Mouse (Mus musculus): ENCODE results near the gene Polrmt.

The Polrmt gene

DNA sequence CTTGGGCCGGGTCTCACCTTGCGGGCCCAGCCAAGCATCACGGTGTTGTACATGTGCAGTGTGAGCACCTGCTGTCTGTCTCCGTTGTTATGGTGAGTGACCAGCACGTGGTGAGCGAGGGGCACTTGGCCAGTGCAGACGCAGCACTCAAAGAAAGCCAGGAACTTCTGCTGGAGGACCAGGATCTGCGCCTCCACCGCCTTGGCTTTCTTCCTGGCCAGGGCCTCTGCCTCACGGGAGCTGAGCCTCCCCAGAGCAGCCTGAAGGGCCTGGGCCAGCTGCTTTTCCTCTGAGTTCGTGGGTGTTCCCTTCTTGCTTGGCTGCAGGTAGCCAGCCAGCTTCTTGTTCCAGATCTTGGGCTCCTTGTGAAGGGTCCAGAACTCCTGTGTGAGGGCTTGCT is 3.2 kb downstream of the Polrmt start:
- no peak for DNase-seq (ENCODE audit: low read depth)

DNA sequence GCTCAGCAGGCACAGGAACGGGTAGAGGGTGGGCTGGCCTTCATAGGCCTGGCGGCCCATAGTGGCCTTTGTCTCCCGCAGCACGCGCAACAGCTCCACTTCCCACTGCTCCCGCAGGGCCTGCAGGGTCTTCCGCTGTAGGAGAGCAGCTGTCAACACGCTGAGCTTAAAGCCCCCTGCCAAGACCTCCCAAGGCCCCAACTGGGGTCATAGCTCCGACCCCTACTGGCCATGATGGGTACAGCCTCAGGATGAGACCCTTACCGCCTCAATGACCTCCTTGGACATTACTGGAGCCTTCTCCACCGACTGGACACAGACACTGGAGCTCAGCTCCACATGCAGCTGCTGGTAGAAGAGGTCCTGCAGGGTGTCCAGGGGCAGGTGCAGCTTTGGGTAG is 5.5 kb downstream of the Polrmt start:
- DNase-seq (ENCODE audit: low read depth): no peak

DNA sequence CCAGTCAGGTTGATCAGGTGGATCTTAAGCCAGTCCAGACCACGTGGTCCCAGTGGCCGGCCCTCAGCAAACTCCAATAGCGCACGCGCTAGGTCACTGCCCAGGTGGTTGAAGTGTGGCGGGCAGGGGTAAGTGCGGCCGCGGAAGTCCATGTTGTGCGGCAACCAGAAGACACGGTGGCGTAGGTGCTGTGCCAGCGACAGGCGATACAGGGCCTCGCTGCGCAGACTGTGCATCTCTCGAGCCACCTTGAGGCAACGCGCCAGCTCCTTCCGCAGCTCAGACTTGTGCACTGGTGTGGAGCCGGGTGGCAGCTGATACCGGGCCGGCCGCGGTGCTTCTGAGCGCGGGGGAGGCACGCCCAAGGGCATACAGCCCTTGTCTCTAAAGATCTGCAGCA is 7.1 kb downstream of the Polrmt start:
- DNase-seq (ENCODE audit: low read depth): no peak

DNA sequence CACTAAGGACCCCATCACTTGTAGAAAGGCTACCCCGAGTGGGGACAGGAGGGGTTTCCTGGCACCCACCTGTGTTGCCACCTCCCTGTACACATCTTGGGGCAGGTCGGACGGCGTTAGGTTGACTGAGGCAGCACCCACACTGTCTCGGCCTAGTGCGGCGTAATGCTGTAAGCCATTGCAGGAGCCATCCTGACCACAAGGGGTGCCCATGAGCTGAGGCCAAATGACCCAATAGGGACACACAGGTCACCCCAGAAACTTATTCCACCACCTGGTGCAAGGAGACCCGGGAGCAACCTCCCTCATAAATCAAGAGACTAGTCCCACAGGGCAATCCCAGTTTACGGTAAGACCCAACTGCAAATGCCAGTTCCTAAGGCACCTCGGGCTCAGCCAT is 8.1 kb downstream of the Polrmt start:
- DNase-seq (ENCODE audit: low read depth): no peak

DNA sequence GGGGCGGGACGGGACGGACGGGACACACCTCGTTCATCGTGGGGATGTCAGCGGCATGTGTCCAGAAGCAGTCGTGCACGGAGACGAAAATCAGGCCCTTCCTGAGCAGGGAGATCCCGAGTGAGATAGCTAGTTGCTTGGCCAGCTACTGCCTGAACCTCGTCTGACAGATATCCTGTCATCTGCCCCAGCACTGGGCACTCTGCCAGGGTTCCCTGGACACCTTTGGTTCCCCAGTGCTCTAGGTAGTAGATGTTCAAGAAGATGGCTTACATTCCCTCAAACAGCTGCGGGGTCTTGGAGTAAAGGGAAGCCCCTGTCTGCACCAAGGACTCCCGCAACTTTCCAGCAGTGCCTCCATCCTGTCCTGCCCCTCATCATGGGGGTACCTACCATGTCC is 9.7 kb downstream of the Polrmt start:
- no peak for DNase-seq (ENCODE audit: low read depth)

DNA sequence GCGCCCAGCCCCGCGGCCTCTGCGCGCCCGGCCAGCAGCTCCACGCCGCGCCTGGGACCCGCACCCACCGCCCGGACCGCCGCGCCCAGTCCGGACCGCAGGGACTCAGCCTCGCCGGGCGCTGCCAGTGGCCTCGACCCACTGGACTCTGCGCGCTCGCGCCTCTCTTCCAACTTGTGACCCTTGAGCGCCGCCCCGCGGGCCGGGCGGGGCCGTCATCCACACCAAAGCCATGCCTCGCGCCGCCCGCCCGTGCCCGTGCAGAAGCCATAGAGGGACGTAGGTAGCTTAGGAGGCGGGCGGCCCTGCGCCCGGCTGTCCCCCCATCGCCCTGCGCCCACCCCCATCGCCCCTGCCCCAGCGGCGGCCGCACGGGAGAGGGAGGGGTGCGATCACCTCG is 11.0 kb downstream of the Polrmt start:
- DNase-seq (ENCODE audit: low read depth): no peak

DNA sequence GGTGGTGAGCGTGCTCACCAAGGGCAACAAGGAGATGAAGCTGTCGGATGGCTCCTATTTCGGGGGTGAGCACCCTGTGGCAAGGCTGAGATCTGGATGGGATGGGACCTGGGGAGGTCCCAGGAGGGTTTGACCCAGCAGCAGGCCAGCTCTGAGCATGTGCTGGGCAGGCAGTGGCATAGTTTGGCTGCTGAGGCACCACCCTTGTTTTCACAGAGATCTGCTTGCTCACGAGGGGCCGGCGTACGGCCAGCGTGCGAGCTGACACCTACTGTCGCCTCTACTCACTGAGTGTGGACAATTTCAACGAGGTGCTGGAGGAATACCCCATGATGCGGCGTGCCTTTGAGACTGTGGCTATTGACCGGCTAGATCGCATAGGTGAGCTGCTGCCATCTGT is 12.5 kb downstream of the Polrmt start:
- DNase-seq (ENCODE audit: low read depth): no peak

DNA sequence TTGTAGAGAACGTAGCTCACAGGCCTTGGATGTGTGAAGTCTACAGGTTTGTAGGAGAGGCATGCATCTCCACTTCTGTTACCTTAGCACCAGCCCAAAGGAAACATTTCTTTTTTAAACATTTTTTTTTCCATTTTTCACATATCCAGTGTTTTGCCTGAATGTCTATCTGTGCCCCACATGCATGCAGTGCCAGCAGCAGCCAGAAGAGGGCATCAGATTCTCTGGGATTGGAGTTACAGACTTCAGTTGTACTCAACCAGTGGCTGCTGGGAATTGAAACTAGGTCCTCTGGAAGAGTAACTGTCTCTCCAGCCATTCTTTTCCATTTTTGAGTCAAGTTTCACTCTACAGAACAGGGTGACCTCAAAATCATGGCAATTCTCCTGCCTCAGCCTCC is 13.9 kb downstream of the Polrmt start:
- no peak for DNase-seq (ENCODE audit: low read depth)

DNA sequence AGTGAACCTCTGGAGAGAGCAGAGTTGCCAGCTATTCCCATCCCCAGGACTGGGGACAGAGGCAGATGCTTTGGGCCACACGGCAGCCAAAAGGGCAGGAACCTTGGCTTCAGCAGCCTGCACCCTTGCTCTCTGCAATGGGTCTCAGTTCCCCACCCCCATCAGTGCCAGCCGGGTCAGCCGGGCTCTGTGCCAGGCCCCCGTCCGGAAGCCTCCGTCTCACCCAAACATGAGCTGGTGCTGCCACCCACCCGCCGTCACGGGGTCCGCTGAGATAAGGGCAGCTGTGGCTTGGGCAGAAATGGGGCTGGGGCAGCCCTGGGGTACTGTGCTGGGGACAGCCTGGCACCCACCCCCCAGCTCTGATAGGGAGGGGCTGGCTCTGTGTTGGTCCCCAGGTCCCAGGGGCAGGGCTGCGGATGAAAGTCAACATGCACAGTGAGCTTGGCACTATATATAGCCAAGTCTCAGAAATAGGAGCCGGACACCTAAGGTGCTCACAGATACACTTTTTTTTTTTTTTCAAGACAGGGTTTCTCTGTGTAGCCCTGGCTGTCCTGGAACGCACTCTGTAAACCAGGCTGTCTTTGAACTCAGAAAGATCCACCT is 16.9 kb downstream of the Polrmt start:
- DNase-seq (ENCODE audit: low read depth): no peak

DNA sequence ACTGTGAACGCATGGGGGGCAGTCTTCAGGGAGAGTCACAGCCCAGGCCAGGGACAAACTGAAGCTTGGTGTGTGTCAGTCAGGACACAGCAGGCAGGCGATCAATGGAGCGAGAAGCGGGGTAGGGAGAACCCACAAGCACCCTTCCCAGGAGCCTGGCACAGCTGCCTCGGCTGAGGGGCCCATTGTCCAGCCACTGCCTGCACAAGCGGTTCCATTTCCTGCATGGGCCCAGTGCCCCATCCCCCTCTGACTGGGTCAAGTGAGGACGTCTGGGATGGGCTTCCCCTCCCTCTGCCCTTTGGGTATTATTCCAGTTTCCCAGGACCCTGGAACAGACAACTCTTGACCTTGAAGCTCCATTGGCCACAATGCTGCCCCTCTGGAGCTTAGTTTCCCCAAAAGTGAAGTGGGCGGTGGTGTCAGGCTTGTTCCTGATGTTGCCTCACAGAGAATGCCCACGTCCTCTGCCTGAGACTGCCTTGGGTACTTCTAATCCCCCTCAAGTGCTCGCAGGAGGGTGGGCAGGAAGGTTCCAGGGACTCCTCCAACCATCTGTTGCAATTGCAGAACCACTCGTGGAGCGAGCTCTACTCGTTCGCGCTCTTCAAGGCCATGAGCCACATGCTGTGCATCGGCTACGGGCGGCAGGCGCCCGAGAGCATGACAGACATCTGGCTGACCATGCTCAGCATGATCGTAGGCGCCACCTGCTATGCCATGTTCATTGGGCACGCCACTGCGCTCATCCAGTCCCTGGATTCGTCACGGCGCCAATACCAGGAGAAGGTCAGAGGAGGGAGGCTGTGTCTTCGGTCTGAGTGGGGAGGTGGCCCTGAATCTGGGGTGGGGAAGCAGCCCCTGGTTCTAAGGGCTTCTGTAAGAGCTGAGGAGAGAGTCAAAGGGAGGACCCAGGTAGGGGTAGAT is 17.8 kb downstream of the Polrmt start:
- DNase-seq (ENCODE audit: low read depth): no peak

DNA sequence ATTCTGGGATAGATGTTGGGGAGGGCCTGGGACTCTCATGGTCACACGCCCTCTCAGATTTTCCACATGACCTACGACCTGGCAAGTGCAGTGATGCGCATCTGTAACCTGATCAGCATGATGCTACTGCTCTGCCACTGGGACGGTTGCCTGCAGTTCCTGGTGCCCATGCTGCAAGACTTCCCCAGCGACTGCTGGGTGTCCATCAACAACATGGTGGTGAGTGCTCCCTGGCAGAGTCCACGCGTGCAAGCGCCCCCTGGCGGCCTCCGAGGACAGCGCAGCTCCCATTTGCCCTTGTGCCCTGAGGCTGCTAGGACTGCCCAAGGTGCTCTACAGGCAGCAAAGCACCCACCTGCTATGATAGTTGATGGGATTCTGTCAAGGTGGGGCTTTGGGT is 20.3 kb downstream of the Polrmt start:
- DNase-seq (ENCODE audit: low read depth): no peak

DNA sequence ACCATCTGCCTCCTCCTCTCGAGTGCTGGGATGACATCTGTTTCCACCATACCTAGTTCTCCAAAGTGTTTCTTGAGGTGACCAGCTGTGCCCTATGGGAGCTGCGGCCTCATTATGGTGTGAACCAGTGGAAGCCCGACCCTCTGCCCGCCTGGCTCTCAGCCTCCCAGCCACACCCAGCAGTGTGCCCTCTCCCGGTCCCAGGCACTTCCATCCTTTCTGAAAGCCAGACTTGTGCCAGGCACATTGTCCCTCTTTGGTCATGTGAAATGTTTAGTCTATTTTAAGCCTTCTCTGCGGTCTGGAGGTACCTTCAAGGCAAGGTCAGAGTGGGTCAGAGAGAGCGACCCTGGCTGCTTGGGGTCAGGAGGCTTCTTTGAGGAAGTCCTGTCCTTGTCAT is 22.7 kb downstream of the Polrmt start:
- DNase-seq (ENCODE audit: low read depth): no peak

DNA sequence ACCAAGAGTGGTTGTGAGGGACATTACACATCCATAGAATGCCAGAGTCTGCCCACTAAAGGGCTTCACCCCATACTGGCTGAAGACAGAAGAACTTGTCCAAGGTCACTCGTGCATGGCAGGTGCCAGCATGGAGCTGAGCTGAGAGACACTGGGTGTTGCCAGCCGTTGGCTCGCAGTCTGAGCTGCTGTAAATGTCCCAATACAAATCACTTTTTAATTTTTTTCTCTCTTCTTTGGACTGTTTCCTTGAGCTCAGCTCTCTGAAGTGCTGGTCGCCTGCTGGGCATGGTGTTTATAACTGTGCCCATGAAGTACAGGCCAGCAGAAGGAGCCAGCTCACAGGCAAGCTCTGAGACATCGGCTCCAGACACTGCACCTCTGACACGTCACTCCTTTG is 23.3 kb downstream of the Polrmt start:
- no peak for DNase-seq (ENCODE audit: low read depth)

DNA sequence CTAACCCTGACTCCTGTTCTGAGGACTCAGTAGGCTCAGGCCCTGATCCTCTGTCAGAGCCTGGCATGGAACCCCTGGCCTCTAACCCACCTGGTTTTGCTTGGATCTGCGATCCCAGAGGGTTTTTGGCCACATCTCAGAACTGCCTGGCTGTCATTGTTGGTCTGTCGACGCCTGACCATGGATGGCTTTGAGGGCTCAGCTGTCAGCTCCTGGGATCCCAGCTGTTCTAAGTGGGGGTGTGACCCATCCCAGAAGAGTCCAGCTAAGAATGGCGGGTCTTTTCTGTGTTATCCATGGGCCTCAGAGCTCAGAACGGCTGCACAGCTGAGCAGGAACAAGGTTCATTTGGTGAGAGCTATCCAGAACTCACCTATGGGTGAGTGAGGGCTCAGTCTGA is 25.3 kb downstream of the Polrmt start:
- DNase-seq (ENCODE audit: low read depth): no peak

DNA sequence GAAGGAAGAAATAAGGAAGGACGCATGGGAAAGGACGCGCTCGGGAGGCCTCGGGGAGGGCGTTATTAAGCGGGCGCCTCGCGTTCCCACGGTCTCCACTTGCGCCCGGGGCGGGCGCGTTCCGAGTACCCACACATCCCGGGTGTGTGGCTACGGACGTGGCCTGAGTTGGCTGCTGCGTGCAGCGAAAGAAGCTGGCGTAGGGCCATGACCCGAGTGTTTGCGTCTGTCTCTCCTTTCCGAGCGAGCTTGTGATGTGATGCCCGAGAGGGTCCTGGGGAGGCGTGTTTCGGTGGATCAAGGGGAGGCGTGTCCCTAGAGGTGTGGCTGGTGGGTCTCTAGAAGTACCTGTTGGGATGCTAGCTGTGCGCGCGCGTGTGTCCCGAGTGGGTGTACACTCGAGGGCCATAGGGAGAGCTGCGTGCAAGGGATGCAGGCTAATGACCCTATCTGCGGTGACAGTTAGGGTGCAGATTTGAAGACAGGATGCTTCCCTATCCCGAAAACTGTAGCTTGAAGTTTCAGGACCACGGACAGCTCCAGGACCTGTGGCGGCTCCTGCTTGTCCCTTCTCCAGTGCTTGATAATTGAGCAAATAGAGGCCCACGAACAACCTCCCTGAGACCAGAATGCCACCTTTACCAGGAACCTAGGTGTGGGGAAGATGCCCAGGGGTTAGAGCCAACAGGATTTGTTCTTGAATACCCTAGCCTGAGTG is 28.6 kb downstream of the Polrmt start:
- DNase-seq (ENCODE audit: low read depth): peak; percentile 79

DNA sequence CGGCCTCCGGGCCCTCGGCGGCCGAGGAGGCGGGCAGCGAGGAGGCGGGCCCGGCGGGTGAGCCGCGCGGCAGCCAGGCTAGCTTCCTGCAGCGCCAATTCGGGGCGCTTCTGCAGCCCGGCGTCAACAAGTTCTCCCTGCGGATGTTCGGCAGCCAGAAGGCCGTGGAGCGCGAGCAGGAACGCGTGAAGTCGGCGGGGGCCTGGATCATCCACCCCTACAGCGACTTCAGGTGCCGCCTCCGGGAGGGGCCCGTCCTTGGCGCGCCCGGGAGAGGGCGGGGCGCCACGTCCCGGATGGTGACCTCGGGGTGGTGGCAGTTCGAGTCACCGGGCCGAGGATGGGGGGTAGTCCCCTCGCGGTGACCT is 29.4 kb downstream of the Polrmt start:
- no peak for DNase-seq (ENCODE audit: low read depth)

DNA sequence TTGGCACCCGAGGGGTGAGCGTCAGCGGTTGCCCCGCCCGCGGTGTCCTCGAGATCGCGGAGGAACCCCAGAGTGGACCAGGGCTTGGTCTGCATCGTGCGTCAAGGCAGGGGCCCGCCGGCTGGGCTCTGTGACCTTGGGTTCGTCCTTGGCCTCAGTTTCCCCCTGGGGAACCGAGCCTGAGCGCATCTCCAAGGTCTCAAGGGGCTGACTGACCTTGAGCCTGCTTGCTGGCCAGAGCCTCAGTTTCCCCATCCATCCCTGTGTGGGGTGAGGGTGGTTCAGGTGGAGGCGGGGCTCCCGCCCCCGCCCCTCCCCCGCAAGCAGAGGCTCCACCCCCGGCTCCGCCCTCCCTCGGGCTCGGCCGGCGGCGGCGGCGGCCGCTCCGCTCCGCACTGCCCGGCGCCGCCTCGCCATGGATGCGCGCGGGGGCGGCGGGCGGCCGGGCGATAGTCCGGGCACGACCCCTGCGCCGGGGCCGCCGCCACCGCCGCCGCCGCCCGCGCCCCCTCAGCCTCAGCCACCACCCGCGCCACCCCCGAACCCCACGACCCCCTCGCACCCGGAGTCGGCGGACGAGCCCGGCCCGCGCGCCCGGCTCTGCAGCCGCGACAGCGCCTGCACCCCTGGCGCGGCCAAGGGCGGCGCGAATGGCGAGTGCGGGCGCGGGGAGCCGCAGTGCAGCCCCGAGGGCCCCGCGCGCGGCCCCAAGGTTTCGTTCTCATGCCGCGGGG is 30.0 kb downstream of the Polrmt start, which contains the start of gene Hcn2:
Gene Hcn2, plus strand, starts transcription at position 381 of the 734 bp plus-strand sequence.
- no peak for DNase-seq (ENCODE audit: low read depth)

DNA sequence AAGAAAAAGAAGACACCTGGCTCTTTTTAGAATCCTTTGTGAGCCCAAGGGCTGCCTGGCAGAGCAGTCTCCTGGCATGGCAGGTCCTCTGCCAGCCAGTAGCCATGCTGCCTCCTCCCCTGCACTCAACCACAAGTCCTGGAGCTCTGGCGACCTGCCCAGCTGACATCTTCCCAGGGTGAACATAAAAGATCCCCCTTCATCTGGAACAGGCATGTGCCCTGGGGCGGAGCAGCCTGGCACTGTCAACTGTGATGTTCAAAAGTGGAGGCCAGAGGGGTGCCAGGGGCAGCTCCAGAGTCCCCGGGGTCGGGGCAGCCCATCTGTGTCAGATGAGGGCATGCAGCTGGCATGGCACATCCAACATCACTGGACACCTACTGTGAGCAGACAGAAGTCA is 31.4 kb downstream of the Polrmt start:
- no peak for DNase-seq (ENCODE audit: low read depth)

DNA sequence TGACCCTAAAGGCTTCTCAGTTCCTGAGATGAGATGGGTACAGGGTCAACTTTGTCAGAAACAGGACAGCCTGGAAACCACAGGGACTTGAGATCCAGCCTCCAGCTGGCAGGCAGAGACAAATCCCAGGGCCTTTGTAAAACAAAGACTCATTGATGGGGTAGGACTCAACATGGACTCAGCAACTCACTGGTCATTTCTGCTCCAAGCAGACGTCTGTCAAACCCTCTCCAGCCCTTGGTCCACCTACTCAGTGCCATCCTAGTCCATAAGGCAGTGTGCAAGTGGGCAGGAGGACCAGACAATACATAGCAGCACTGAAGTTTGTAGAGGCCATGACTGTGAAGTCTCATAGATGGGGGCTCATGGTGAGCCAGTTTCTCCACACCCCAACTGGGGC is 33.2 kb downstream of the Polrmt start:
- DNase-seq (ENCODE audit: low read depth): no peak

DNA sequence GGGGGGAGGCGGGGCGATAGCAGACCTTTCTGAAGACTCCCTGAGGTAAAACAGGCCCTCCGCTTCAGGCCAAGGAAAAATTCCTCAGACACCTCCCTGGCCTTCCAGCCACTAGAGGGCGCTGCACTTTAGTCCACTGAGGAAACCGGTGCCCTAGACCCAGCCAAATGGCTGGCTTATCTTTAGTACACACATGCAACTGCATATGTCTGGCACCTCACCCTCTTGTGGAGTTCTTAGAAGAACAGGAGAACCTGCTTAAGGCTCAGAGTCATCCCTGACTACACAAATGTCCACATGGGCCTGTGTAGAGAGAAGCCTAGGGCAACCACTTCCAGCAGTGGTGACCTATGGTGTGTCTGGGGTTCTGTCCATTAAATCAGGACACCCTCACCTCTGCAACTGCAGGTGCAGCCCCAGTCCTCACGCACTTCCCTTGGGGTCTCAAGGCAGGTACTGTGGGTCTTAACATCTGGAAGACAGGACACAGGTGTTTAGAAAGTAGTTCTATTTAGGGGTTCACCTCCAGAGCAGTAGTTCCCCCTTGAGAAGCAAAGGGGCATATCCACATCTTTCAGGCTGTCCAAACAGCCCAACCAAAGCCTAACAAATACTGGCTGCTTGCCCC is 33.8 kb downstream of the Polrmt start:
- DNase-seq (ENCODE audit: low read depth): peak; percentile 91

DNA sequence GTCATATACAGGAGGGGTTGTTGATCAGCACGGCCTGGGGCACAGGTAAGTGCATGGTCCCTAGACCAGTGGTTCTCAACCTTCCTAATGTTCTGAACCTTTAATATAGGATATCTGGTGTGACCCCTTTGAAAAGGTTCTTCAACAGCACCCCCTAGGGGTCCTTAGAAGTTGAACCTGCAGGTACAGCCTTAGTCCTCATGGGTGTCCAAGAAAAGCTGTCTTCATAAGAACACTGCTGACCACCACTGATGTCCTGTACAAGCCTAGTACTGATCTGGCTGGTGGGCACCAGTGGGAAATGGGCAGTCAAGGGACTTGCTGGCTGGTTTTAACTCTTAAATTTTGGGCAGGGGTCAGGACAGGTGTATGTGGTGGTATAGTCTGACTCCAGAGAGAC is 34.4 kb downstream of the Polrmt start:
- DNase-seq (ENCODE audit: low read depth): peak; percentile 38

DNA sequence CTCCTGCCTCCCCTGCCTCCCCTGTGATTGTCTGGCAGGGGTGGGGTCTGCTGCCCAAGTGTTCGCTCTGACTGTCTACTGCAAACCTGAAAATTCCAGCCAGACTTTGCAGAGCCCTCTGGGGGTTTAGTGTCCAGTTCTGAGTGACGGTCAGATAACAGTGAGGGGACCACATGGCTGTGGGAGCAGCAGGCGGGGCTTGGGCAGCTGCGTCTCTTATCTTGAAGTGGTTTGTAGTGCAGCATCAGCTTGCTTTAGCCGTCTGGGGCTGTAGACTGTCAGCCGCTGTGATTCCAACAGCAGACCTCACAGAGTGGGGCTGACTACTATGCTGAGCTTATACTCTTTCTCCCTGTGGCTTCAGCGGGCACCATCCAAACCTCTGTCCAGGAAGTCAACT is 37.1 kb downstream of the Polrmt start:
- no peak for DNase-seq (ENCODE audit: low read depth)

All from c-Kit-positive CD71-negative TER-119-negative erythroid progenitor cells, embryonic 14.5 days (primary cell).